Mouse (Mus musculus): ENCODE results near the gene Cfap99. TPM values are rescaled to one million over a fixed set of nuclear protein-coding genes. Genes with fewer than 3 reads are reported as not detected.
A peak's percentile ranks its signal among the peaks of the same experiment; 100 is the strongest.

Gene Cfap99
- polyA plus RNA-seq, 1 experiment from 2014 or later: not detected

DNA sequence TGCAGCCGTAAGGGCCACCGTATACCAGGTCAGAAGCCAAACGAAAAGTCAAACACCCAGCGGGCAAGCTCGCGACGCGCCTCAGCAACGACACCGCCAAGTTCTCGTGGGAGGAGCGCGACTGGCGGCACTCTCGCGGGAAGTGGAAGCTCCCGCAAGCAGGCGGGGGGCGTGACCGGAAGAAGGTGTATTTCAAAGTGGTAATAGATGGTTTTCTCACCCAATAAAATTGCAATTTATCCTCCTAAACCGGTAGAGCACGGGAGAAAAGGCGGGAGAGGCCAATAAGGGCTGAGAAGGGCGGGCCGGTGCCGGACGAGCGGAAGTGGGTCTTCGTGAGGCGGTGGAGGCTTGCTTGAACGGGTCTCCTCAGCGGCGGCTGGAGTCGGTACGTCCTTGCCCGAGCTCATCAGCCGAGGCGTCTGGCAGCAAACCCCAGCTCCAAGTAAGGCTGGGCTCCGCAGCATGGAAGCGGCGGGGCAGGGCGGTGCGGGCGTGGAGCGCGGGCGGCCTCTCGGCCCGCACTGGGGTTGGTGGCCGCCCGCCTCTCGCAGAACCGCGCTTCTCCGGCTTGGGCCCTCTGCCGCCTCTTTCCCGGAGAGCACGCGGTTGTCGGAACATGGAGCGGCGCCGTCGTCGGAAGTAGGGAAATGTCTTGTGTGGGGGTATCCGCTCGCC lies 47.8 kb downstream of the Cfap99 start, which contains the start of gene Rnf4:
Rnf4 (plus strand) TSS at position 193 of the 678 bp plus-strand sequence.
- ATAC-seq: peak; percentile 98
- peak within 1 kb of the TSS; percentile 97 for H3K27ac ChIP-seq (ENCODE audit: low read length)
- H3K4me1 ChIP-seq (ENCODE audit: control insufficient read depth, insufficient read depth, low read length): peaks cover 9% of the 10 kb centered on the region
- WGBS: under 1% methylated on average over 67 of the region's 67 CpGs
- no peaks in the 10 kb centered on the region for H3K36me3 ChIP-seq (ENCODE audit: control insufficient read depth, insufficient read depth, low read length)
- peak within 1 kb of the TSS; percentile 99 for H3K9ac ChIP-seq (ENCODE audit: low read depth, low read length)
- H3K27me3 ChIP-seq (replicated peaks; ENCODE audit: control insufficient read depth, insufficient read depth, low read length): no peaks in the 10 kb centered on the region
- H3K4me2 ChIP-seq (ENCODE audit: low read depth, low read length): peak within 1 kb of the TSS; percentile 79
- H3K4me3 ChIP-seq (ENCODE audit: low read length): peak within 1 kb of the TSS; percentile 98
- H3K9me3 ChIP-seq (ENCODE audit: control insufficient read depth, low read length): no peaks in the 10 kb centered on the region

DNA sequence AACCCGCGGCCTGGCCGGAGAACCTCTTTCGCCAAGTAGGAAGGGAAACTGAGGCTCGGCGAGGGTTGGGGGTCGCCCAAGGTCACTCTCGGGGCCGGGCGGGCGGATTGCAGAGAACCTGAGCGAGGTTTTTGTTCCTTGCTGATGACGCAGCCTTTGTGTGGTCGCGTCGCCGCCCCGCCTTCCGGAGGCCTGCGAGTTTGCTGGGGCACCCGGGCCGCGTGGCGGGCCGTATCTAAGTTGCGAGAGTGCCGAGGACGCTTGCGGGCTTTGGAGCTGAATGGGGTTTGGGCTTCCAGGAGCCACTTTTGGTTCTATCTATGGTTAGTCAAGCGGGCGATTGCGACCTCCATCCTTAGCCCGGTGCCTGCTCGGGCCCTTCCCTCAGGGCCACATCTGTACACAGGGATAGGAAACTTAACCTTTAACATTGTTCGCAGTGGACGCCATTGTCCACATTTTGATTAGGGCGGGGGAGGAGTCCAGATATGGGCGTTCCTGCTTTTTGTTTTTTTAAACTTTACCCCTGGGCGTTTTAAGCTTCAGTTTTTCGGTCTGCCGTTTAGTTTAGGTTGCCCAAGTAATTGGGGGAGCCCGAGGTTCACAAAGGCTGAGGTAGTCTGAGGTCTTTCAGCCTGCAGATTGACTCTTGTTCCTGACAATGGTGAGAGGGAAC lies 48.5 kb downstream of the Cfap99 start:
- Histone ChIP-seq H3K4me2 (ENCODE audit: low read depth, low read length) (peak overlapping the region; percentile 79), H3K36me3 (ENCODE audit: control insufficient read depth, insufficient read depth, low read length) (no peaks in the 10 kb centered on the region), H3K9ac (ENCODE audit: low read depth, low read length) (peak overlapping the region; percentile 99), H3K9me3 (ENCODE audit: control insufficient read depth, low read length) (no peaks in the 10 kb centered on the region), H3K27me3 (replicated peaks; ENCODE audit: control insufficient read depth, insufficient read depth, low read length) (no peaks in the 10 kb centered on the region), H3K4me1 (ENCODE audit: control insufficient read depth, insufficient read depth, low read length) (peaks cover 9% of the 10 kb centered on the region), H3K4me3 (ENCODE audit: low read length) (peak overlapping the region; percentile 98), H3K27ac (ENCODE audit: low read length) (peak overlapping the region; percentile 97)
- ATAC-seq: peak; percentile 58
- WGBS: under 1% methylated on average over 42 of the region's 42 CpGs

DNA sequence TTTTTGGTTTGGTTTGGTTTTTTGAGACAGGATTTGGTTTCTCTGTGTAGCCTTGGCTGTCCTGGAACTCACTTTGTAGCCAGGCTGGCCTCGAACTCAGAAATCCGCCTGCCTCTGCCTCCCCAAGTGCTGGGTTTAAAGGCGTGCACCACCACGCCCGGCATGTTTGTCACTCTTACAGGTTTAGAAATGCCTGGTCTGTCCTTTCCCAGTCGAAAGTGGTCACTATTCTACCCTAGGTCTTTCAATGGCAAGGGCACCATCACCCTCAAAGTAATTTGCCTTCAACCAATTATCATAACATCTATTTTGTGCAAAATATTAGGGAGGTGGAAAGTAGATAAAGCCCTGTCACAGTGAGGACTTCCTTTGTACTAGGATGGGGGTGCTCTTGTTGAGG lies 51.8 kb downstream of the Cfap99 start:
- H3K9ac ChIP-seq (ENCODE audit: low read depth, low read length): no peak overlapping the region
- no peaks in the 10 kb centered on the region for H3K9me3 ChIP-seq (ENCODE audit: control insufficient read depth, low read length)
- H3K4me2 ChIP-seq (ENCODE audit: low read depth, low read length): no peak overlapping the region
- H3K4me3 ChIP-seq (ENCODE audit: low read length): no peak overlapping the region
- peaks cover 9% of the 10 kb centered on the region for H3K4me1 ChIP-seq (ENCODE audit: control insufficient read depth, insufficient read depth, low read length)
- WGBS: 92% methylated on average over 6 of the region's 6 CpGs
- no peak overlapping the region for H3K27ac ChIP-seq (ENCODE audit: low read length)
- H3K27me3 ChIP-seq (replicated peaks; ENCODE audit: control insufficient read depth, insufficient read depth, low read length): no peaks in the 10 kb centered on the region
- ATAC-seq: no peak
- no peaks in the 10 kb centered on the region for H3K36me3 ChIP-seq (ENCODE audit: control insufficient read depth, insufficient read depth, low read length)

DNA sequence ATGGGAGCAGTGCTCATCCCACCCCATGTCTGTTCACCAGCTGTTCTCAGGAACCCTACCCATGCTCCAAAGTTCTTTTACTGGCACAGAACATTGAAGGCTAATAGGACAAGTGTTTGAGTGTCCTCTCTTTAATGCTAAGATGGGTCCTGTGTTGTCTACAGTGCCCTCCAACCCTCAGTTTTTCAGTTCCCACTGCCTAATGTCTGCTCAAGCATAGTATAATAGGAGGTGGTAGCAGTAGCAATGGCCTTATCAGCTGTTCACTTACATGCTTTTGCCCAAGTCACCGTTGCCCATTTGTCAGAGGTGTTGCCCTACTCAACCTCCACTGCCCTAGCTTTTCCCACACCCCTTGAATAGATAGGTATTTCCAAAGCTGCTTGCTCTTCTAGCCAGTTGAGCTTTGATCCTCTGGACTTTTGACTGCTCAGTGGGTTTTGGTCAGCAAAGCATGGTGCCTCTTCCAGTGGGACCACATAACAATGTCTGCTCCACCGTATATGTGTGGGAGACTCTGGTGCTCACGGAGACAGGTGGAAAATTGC lies 63.8 kb downstream of the Cfap99 start:
- Histone ChIP-seq H3K36me3 (ENCODE audit: control insufficient read depth, insufficient read depth, low read length) (peaks cover 19% of the 10 kb centered on the region), H3K9me3 (ENCODE audit: control insufficient read depth, low read length) (no peaks in the 10 kb centered on the region), H3K4me3 (ENCODE audit: low read length) (no peak overlapping the region), H3K27ac (ENCODE audit: low read length) (no peak overlapping the region), H3K4me1 (ENCODE audit: control insufficient read depth, insufficient read depth, low read length) (no peaks in the 10 kb centered on the region), H3K27me3 (replicated peaks; ENCODE audit: control insufficient read depth, insufficient read depth, low read length) (no peaks in the 10 kb centered on the region), H3K4me2 (ENCODE audit: low read depth, low read length) (no peak overlapping the region), H3K9ac (ENCODE audit: low read depth, low read length) (no peak overlapping the region)
- WGBS: 96% methylated on average over 3 of the region's 3 CpGs
- no peak for ATAC-seq

DNA sequence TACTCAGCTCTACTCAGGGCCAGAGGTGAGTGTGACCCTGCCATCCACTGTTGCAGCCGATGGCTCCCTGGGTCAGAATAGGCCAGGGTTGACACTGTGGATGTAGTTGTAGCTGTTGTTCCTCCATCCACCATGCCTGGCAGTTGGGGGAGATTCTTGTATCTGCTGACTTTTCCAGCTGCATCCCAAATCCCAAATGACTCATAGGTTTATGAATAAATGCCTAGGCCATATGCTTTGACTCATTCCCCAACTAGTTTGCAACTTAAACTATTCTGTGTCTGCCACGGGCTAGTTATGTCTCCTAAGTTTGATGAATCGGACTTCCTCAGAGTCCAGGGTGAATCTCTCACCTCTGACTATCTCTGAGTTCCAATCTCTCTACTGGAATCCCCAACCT lies 71.9 kb downstream of the Cfap99 start:
- peaks cover 5% of the 10 kb centered on the region; the same call in 1 of the 2 replicates for H3K36me3 ChIP-seq (ENCODE audit: control insufficient read depth, insufficient read depth, low read length)
- H3K4me3 ChIP-seq (ENCODE audit: low read length): no peak overlapping the region
- no peaks in the 10 kb centered on the region for H3K9me3 ChIP-seq (ENCODE audit: control insufficient read depth, low read length)
- H3K4me2 ChIP-seq (ENCODE audit: low read depth, low read length): no peak overlapping the region
- H3K27ac ChIP-seq (ENCODE audit: low read length): no peak overlapping the region
- no peaks in the 10 kb centered on the region for H3K27me3 ChIP-seq (replicated peaks; ENCODE audit: control insufficient read depth, insufficient read depth, low read length)
- 88% methylated on average over 3 of the region's 3 CpGs for WGBS
- no peak for ATAC-seq
- H3K4me1 ChIP-seq (ENCODE audit: control insufficient read depth, insufficient read depth, low read length): no peaks in the 10 kb centered on the region
- H3K9ac ChIP-seq (ENCODE audit: low read depth, low read length): no peak overlapping the region

DNA sequence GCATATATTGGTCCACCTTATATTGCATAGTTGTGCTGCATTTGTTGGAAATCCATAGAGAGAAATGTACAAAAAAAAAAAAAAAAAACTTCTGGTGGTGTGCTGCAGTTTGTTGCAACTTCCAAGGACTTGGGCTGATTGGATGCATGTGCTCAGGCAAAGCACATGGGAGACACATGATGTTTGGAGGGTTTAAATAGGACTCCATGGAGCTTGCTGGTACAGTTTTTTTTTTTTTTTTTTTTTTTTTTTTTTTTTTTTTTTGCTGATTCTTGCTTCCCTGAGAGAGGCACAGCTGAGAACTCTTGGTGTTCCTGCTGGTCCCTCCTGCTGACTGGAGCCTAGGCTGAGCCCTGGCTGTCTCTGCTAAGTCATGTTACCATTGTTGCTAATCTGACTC lies 74.7 kb downstream of the Cfap99 start:
- H3K4me1 ChIP-seq (ENCODE audit: control insufficient read depth, insufficient read depth, low read length): no peaks in the 10 kb centered on the region
- ATAC-seq: no peak

DNA sequence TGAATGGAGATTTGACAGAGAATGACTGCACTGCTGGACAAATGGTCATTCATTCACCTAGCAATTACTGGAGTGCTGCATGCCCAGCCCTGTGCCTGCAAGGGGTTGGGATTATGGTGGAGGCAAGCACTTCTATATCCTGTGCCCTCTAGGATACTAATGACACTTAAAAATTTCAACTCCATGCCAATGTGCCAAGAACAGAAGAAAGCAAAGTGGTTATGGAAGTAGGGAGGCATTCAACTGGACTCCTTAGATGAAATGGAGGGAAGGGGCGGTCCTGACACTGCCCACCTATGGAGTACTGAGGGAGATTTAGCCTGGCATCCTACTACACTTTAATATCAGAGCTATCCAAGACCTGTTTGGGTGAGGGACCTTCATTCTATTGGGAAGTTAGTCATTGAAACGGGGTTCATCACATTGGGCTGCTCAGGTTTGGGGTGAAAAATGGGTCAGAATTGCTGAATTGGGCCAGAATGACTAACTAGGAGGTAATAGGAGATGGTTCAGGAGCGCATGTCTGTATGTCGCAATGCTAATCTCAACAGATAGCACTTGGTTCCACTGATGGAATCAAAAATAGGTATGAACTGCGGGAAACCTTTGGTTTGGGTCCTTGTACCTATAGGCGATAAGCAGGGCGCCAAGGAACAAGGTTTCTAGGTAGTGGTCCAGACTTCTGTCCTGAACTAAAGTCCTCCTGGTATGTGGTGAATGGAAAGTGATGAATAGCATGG lies 80.3 kb downstream of the Cfap99 start:
- Histone ChIP-seq H3K4me1 (ENCODE audit: control insufficient read depth, insufficient read depth, low read length) (0 out of 2 replicates have a peak, but pooled peaks cover 14% of the 10 kb centered on the region), H3K27me3 (replicated peaks; ENCODE audit: control insufficient read depth, insufficient read depth, low read length) (no peaks in the 10 kb centered on the region), H3K4me3 (ENCODE audit: low read length) (peak overlapping the region; percentile 92), H3K9me3 (ENCODE audit: control insufficient read depth, low read length) (no peaks in the 10 kb centered on the region), H3K4me2 (ENCODE audit: low read depth, low read length) (peak overlapping the region; percentile 57), H3K27ac (ENCODE audit: low read length) (peak overlapping the region; percentile 64), H3K9ac (ENCODE audit: low read depth, low read length) (peak overlapping the region; percentile 81), H3K36me3 (ENCODE audit: control insufficient read depth, insufficient read depth, low read length) (peaks cover 2% of the 10 kb centered on the region; the same call in 1 of the 2 replicates)
- no peak for ATAC-seq
- WGBS: 72% methylated on average over 7 of the region's 7 CpGs

More for the DNA sequence above, 74.7 kb downstream of the Cfap99 start:
- no peak overlapping the region for H3K4me3 ChIP-seq (ENCODE audit: low read length)
- no peaks in the 10 kb centered on the region for H3K27me3 ChIP-seq (replicated peaks; ENCODE audit: control insufficient read depth, insufficient read depth, low read length)
- H3K9me3 ChIP-seq (ENCODE audit: control insufficient read depth, low read length): no peaks in the 10 kb centered on the region
- H3K4me2 ChIP-seq (ENCODE audit: low read depth, low read length): no peak overlapping the region
- H3K27ac ChIP-seq (ENCODE audit: low read length): no peak overlapping the region
- H3K36me3 ChIP-seq (ENCODE audit: control insufficient read depth, insufficient read depth, low read length): peaks cover 5% of the 10 kb centered on the region; the same call in 1 of the 2 replicates
- no peak overlapping the region for H3K9ac ChIP-seq (ENCODE audit: low read depth, low read length)

DNA sequence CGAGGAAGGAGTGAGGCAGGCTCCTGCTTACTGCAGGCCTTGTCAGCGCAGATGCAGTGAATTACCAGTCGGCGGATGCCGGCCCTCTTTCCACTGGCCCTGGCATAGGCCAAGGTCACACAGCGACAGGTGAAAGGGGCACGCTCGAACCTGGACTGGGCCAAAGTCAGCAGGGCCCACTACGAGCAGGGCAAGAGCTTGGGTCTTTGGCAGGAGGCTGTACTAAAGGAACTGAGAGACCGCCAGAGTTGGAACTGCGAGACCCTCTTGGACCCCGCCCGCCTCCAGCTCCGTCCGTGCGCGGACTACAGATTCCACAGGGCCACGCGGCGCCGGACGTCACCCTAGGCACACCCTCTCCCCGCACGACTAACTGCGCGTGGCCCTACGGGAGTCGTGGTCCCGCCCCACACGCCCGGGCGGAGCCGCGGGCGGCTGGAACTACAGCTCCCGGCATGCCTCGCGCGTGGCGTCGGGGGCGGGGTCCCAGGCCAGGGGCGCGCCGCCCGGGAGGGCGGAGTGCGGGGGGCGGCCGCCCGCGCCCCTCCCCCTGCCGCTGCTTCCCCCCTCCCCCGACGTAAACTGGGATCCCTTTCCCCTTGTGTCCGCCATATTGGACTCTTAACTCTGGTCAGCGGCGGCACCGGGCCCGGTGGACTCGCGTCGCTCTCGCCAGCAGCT lies 81.1 kb downstream of the Cfap99 start, which contains the start of gene Fam193a:
Fam193a (plus strand) TSS at position 593 of the 681 bp plus-strand sequence.
- no peaks in the 10 kb centered on the region for H3K9me3 ChIP-seq (ENCODE audit: control insufficient read depth, low read length)
- peaks cover 2% of the 10 kb centered on the region; the same call in 1 of the 2 replicates for H3K36me3 ChIP-seq (ENCODE audit: control insufficient read depth, insufficient read depth, low read length)
- H3K4me1 ChIP-seq (ENCODE audit: control insufficient read depth, insufficient read depth, low read length): 0 out of 2 replicates have a peak, but pooled peaks cover 14% of the 10 kb centered on the region
- H3K4me2 ChIP-seq (ENCODE audit: low read depth, low read length): peak within 1 kb of the TSS; percentile 64
- peak within 1 kb of the TSS; percentile 92 for H3K4me3 ChIP-seq (ENCODE audit: low read length)
- peak; percentile 100 for ATAC-seq
- WGBS: under 1% methylated on average over 48 of the region's 64 CpGs
- peak within 1 kb of the TSS; percentile 90 for H3K9ac ChIP-seq (ENCODE audit: low read depth, low read length)
- H3K27ac ChIP-seq (ENCODE audit: low read length): peak within 1 kb of the TSS; percentile 76
- no peaks in the 10 kb centered on the region for H3K27me3 ChIP-seq (replicated peaks; ENCODE audit: control insufficient read depth, insufficient read depth, low read length)
